Mouse (Mus musculus) R1 (cell line): ENCODE measurements around the gene Ptpn22.

Source experiments
- DNase-seq: peaks from one replicate; pipeline ENCODE4 v3.0.0-alpha.2; 2018; ENCODE audit warnings: low read depth, low spot score

Gene Ptpn22

GRCm38 (mm10) chr3:103920094-103920493 is 60.5 kb downstream of the Ptpn22 start:
- DNase-seq: no peak

DNA sequence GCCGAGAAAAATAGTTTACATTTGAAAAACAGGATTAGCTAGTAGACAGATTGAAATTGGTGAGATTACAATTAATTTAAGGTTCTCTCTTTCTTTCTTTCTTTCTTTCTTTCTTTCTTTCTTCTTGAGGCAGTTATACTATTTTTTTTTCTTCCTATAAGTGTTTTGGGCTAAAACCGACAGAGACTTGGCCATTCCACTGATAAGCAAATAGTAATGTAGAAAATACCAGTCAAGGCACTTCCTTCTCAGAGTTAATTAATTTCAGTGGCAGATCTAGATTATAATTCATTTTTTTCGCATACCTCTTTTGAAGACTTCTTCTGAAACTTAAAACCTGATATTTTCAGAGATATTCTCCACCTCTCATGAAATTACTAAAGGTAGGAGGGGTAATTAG is 65.7 kb downstream of the Ptpn22 start:
- DNase-seq: no peak

DNA sequence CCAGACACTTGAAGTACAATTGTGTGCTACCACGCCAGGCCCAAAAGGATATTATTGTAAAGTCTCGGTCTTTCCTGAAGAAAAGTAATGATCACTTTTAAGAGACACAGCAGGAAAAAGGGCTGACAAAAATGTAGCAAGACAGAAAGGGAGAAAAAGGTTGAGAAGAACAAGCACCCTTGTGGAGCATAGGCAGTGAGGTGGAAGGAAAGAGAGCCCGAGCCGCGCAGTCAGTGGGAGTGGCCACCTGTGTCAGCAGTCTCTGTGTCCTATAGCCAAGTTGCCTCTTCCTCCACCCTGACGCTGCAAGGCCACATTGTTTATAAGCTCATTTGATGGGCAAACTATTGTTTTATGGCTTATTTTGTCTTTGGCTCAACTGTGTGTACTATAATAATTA is 67.9 kb downstream of the Ptpn22 start:
- DNase-seq: peak; percentile 32

DNA sequence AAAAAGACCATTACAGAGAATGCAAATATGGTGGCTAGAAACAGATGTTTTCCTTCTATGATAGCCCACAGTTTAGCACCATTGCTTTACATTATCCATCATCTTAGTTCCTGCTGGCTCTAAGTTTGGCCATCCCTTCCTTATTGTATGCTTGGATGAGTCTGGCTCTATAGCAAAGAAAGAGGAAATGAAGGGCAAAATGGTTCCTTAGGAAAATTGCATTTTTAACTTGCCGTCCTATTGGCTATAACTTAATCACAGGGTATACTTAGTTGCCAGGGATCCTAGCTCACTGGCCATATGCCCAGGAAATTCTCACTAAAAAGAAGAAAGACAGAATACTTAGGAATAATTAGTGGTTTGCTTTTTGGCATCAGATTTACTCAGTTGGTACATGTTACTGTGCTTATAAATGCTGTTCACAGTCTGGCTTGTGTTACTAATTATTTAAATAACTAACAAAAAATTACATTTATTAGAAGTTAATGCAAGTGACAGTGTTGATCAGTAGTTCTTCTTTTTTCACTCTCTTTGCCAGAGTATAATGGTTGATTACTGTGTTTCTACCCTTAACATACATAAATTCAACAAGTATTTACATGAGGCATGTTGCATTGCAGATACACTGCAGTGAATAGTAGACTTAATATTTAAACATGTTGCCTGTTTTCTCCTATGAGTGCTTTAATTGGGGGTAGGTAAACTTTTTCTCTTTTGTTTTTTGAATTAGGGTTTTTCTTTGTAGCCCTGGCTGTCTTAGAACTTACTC is 85.4 kb downstream of the Ptpn22 start:
- no peak for DNase-seq

- DNase-seq: no peak
Observed at GRCm38 (mm10) chr3:103948666-103949065, 89.1 kb downstream of the Ptpn22 start.

- no peak for DNase-seq
Observed at GRCm38 (mm10) chr3:103960622-103961021, 101.0 kb downstream of the Ptpn22 start.
